Mouse (Mus musculus) liver, adult 2 months (tissue): ENCODE measurements around the gene C7. TPM values are rescaled to one million over a fixed set of nuclear protein-coding genes. Genes with fewer than 3 reads are reported as not detected.

Source experiments
- DNase-seq: peaks from one replicate; pipeline ENCODE4 v3.0.0-alpha.2; 2011; ENCODE audit warnings: low read depth, low spot score; ENCODE audit errors: extremely low read depth
- H3K27ac ChIP-seq: fragments of 200-500 bp; replicated peaks from 2 replicates; pipeline ENCODE4 v1.5.1; 2012; ENCODE audit warnings: low read depth, mild to moderate bottlenecking, control low read depth, inconsistent platforms, low read length; ENCODE audit not compliant: insufficient read depth
- H3K27me3 ChIP-seq: fragments of 200-500 bp; 2 replicates; pipeline ENCODE4 v1.6.1; 2012; ENCODE audit warnings: mild to moderate bottlenecking, moderate library complexity, low read length, inconsistent platforms; ENCODE audit not compliant: control insufficient read depth, insufficient read depth
- H3K36me3 ChIP-seq: fragments of 200-500 bp; 2 replicates; pipeline ENCODE4 v1.6.1; 2012; ENCODE audit warnings: low read length, inconsistent platforms; ENCODE audit not compliant: control insufficient read depth, insufficient read depth
- H3K4me1 ChIP-seq: fragments of 200-500 bp; 2 replicates; pipeline ENCODE4 v1.6.1; 2011; ENCODE audit warnings: low read length; ENCODE audit not compliant: control insufficient read depth, insufficient read depth
- H3K4me3 ChIP-seq: fragments of 200-500 bp; 2 replicates; pipeline ENCODE4 v1.5.1; 2011; ENCODE audit warnings: low read depth, mild to moderate bottlenecking, control low read depth, low read length, moderate library complexity; ENCODE audit not compliant: insufficient read depth
- H3K79me2 ChIP-seq: fragments of 200-500 bp; 2 replicates; pipeline ENCODE4 v1.6.1; 2012; ENCODE audit warnings: inconsistent platforms, mild to moderate bottlenecking, low read length, moderate library complexity; ENCODE audit not compliant: control insufficient read depth, insufficient read depth
- H3K9ac ChIP-seq: fragments of 200-500 bp; 2 replicates; pipeline ENCODE4 v1.6.1; 2012; ENCODE audit warnings: low read depth, mild to moderate bottlenecking, control low read depth, inconsistent platforms, low read length
- CTCF ChIP-seq: fragments of 200-500 bp; IDR thresholded peaks from 2 replicates; pipeline ENCODE4 v1.5.1; 2011; ENCODE audit warnings: low read depth, low read length, control low read depth
- POLR2A ChIP-seq: fragments of 200-500 bp; IDR thresholded peaks from 2 replicates; pipeline ENCODE4 v1.6.1; 2011; ENCODE audit warnings: low read length, control low read depth; ENCODE audit not compliant: insufficient read depth; ENCODE audit errors: extremely low read depth
- WGBS: fragments of 180-500 bp; shearing (Covaris S2); methylation state at CpG from one replicate; pipeline ENCODE4 v1.1.7; 2018; 5-methylcytosine and 5-hydroxymethylcytosine counted together
- polyA plus RNA-seq: library from polyadenylated mRNA; depleted of rRNA; stranded (reverse); fragments of >200 nt; gene quantifications from 2 replicates; pipeline ENCODE4 v1.2.3, GENCODE M21; 2012; rRNA removed
- total RNA-seq: library from RNA; depleted of rRNA; stranded (reverse); fragments of >200 nt; gene quantifications from 2 replicates; pipeline ENCODE4 v1.2.3, GENCODE M21; 2014; rRNA removed

Gene C7
- total and polyA plus RNA-seq, 2 experiments: 0.11 to 0.46 TPM

DNA sequence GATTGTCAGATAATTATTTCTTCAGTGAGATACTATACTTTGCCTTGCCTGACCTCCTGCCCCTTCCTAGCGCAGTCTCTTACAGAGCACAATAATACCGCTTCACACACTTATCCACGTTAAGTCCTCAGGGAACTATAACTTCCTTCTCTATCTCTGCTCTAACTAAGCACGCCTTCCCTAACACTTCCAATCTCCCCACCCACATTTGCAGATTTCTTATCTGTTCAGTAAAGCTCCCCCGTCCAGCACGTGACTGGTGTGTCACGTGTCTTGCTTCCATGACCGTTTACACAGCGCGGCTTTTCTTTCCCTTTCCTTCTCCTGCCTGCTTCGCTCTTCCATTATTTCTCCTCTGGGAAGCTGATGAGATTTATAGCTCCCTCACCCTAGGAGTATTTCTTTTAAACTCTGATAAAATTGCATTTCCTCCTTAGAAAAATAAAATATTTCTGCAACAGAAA lies 53.9 kb downstream of the C7 start:
- H3K79me2 ChIP-seq: no peaks in the 10 kb centered on the region
- DNase-seq: peak; percentile 5
- H3K4me3 ChIP-seq: no peak overlapping the region
- H3K36me3 ChIP-seq: no peaks in the 10 kb centered on the region
- WGBS: 72% methylated on average over 11 of the region's 11 CpGs
- H3K4me1 ChIP-seq: no peaks in the 10 kb centered on the region
- no peak overlapping the region for H3K27ac ChIP-seq
- 0 out of 2 replicates have a peak, but pooled peaks cover 2% of the 10 kb centered on the region for H3K27me3 ChIP-seq
- TF ChIP-seq CTCF (no peak), POLR2A (no peak)
- no peak overlapping the region for H3K9ac ChIP-seq

DNA sequence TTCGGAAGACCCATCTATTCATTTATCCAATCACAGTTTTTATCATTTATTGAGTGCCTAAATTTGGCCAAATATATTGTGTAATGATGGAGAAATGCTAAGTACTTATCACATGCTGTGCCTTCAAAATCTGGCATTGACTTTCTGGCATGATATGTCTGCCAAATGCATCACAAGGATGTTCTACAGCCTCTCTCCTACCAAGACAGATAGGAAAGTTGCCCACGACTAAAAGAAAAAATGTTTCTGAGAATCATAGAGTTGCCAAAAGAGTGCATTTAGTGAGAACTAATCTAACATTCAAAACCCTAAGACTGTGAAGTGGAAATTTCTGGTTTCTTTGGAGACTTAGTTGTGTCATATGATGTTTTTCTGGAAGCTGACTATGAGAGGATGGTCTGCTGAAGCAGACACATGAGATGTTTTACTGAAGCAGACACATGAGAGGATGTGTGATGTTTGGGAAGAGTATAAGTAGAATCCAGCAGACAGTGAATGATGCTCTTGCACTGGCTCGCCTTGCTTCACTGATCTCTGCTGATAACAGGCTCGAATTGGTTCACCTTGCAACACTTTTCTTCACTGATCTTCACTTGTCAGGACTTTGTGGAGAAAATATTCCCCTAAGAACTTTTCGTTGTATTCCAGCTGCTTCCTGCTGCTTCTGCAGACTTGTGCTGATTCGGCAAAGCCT lies 59.9 kb downstream of the C7 start:
- WGBS: 71% methylated on average over 6 of the region's 6 CpGs
- no peaks in the 10 kb centered on the region for H3K27me3 ChIP-seq
- DNase-seq: no peak
- H3K36me3 ChIP-seq: no peaks in the 10 kb centered on the region
- TF ChIP-seq CTCF (no peak), POLR2A (no peak)
- no peaks in the 10 kb centered on the region for H3K4me1 ChIP-seq
- H3K4me3 ChIP-seq: no peak overlapping the region
- no peaks in the 10 kb centered on the region for H3K79me2 ChIP-seq
- H3K9ac ChIP-seq: no peak overlapping the region
- H3K27ac ChIP-seq: no peak overlapping the region

DNA sequence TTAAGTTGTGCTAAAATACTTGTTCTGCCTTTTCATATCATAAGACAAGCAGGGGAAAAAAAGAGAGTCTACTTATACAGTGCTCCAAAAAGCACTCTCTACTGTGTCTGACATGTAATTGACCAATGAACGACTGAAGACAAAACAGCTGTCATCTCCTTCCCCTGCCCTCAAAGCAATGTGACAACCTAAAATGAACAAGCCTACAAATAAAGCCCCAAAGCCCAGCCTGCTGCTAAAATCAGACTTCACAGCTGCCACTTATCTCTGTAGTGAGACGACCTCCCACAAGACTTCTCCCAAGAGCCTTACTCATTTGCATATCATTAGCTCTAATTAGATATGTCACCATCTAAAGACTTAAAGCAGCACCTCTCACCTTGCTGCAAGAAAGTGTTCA lies 60.6 kb downstream of the C7 start:
- no peaks in the 10 kb centered on the region for H3K4me1 ChIP-seq
- no peak overlapping the region for H3K9ac ChIP-seq
- H3K36me3 ChIP-seq: no peaks in the 10 kb centered on the region
- no peak overlapping the region for H3K4me3 ChIP-seq
- TF ChIP-seq CTCF (no peak), POLR2A (no peak)
- no peak overlapping the region for H3K27ac ChIP-seq
- no peaks in the 10 kb centered on the region for H3K79me2 ChIP-seq
- no peak for DNase-seq
- H3K27me3 ChIP-seq: no peaks in the 10 kb centered on the region
- 51% methylated on average over 2 of the region's 2 CpGs for whole genome bisulfite sequencing

DNA sequence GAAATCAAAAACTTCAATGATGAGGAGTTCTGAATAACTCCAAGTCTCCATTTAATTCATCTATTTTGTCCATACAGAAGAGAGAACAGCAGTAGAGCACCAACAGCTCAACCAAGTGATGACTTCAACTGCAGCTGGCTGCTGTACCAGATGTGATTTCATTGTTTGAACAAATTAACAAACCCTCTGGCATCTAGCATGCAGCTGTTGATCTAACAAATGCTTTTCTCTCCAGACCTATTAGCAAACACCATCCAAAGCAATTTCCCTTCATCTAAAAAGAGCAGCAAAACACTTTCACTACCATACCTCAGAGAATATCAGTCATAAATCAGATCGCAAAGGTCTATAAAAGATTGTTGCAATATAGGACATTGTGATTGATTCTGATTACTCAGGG lies 90.2 kb downstream of the C7 start:
- Histone ChIP-seq H3K4me3 (no peak overlapping the region), H3K36me3 (no peaks in the 10 kb centered on the region), H3K79me2 (no peaks in the 10 kb centered on the region), H3K27me3 (no peaks in the 10 kb centered on the region), H3K9ac (no peak overlapping the region), H3K27ac (no peak overlapping the region), H3K4me1 (no peaks in the 10 kb centered on the region)
- DNase-seq: no peak
- TF ChIP-seq CTCF (no peak), POLR2A (no peak)
- WGBS: 94% methylated on average over 1 of the region's 1 CpGs

Other genes starting within 250 kb of the C7 start
- not detected in 2 replicates for gene Mroh2b, start 165.0 kb downstream of the C7 start, total RNA-seq
- not detected in 2 replicates for gene Mroh2b, start 165.0 kb downstream of the C7 start, polyA plus RNA-seq
- gene Card6, start 44.8 kb upstream of the C7 start, total RNA-seq: 6.8 and 7.5 TPM in 2 replicates
- 2.5 TPM in 2 replicates for gene Card6, start 44.8 kb upstream of the C7 start, polyA plus RNA-seq
- 386 and 436 TPM in 2 replicates for gene Rpl37, start 52.9 kb upstream of the C7 start, total RNA-seq
- 282 and 301 TPM in 2 replicates for gene Rpl37, start 52.9 kb upstream of the C7 start, polyA plus RNA-seq
- 6.3 and 7.8 TPM in 2 replicates for gene Prkaa1, start 80.1 kb upstream of the C7 start, total RNA-seq
- 1.8 and 1.9 TPM in 2 replicates for gene Prkaa1, start 80.1 kb upstream of the C7 start, polyA plus RNA-seq
- 24.6 and 34.7 TPM in 2 replicates for gene Ttc33, start 121.8 kb upstream of the C7 start, total RNA-seq
- 3.7 and 3.9 TPM in 2 replicates for gene Ttc33, start 121.8 kb upstream of the C7 start, polyA plus RNA-seq
- 0.09 and 0.40 TPM in 2 replicates for gene Ptger4, start 180.4 kb upstream of the C7 start, total RNA-seq
- 0.32 and 0.65 TPM in 2 replicates for gene Ptger4, start 180.4 kb upstream of the C7 start, polyA plus RNA-seq